Mouse (Mus musculus): Measurements from ENCODE around the gene Zfp367.

DNA sequence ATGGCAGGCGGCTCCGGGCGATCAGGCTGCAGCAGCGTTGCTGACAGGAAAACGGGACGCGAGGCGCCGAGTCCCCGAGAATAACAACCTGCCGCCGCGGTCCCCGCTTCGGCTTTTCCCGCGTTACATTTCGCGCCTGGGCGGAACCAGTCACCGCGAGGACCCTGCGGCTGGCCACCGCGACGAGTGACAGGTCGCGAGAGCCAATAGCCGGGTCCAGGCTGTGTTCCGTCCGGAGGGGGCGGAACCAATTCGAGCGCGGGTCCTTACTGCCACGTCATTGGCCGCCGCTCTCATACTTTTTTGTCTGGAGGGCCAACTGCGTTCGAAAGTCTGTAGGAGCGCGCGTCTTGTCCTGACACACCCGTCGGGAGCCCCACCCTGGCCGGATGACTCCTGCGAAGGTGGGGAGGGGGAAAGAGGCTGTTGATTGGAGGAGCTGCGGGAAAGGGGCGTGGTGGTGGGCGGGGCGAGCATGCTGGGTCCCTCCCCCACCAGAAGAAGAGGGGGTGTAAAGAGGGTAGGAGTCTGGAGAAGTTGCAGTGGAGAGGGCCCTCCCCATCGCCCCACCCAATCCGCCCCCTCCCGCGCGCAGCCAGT is at the start of gene Zfp367:
- no peak for TF ChIP-seq CTCF (IDR thresholded peaks at IDR 0.05; ENCODE audit: low read depth)
- TF ChIP-seq EP300 (IDR thresholded peaks at IDR 0.05; ENCODE audit: low read depth) = peak; percentile 59

Measured in liver, postnatal 0 days (tissue).